Mouse (Mus musculus): ENCODE measurements around the gene F12.
A peak's percentile ranks its signal among the peaks of the same experiment; 100 is the strongest.

Gene F12

DNA sequence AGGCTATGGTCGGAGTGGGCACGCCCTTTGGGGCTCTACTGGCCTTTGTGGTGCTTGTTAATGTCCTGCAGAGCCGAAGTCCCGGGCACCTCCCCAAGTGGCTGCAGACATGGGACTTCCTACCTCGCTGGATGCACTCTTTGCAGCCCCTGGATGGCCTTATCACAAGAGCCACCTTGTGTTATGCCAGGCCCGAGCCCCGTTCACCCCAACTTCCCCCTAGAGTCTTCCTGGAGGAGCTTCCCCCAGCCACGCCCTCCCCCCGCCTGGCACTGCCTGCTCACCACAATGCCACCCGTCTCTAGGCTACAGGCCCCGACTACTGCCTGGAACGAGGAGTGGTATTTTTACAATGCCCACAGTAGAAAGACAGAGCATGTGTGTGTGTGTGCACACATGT, 13.3 kb downstream of the F12 start:
- no peak for DNase-seq (ENCODE audit: low read depth)

DNA sequence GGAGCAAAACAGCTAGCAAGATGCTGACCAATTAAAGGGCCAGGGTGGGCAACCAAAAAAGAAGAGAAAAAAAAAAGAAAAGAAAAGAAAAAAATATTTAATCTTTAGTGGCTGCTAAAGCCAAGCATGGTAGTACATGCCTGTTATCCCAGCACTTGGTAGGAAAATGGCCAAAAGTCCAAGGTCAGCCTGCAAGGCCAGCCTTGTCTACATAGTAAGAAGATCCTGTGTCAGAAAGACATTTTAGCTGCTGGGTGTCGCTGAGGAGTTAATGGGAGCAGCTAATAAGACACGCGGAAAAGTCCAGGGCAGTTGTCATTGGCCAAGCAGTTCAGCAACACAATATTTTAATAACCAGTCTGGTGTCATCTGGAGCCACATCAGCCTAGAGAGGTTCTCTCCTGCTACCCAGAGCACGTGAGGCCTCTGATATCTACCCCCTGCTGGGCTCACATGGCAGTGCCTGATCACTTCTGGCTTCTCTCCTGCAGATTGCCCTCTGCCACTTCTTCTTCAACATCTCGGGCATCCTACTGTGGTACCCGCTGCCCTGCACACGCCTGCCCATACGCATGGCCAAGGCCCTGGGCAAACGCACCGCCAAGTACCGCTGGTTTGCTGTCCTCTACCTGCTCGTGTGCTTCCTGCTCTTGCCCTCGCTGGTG, 13.8 kb downstream of the F12 start:
- no peak for DNase-seq (ENCODE audit: low read depth)

DNA sequence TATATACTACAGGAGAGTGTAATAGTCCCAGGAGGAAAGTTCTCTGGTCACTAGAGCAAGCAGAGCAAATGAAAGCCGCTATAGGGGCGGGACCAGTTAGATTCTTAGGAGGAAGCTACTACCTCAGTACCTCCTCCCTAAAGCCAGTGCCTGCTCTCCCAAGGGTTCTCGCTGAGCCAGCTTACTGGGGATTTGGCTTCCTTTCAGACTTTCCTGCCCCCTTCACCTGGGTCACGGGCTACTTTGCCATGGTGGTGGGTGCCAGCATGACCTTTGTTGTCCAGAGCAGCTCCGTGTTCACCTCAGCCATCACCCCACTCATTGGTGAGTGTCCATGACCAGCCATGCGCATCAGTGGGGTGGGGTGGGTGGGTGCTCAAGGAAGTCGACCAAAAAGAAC, 14.8 kb downstream of the F12 start:
- DNase-seq (ENCODE audit: low read depth): no peak

DNA sequence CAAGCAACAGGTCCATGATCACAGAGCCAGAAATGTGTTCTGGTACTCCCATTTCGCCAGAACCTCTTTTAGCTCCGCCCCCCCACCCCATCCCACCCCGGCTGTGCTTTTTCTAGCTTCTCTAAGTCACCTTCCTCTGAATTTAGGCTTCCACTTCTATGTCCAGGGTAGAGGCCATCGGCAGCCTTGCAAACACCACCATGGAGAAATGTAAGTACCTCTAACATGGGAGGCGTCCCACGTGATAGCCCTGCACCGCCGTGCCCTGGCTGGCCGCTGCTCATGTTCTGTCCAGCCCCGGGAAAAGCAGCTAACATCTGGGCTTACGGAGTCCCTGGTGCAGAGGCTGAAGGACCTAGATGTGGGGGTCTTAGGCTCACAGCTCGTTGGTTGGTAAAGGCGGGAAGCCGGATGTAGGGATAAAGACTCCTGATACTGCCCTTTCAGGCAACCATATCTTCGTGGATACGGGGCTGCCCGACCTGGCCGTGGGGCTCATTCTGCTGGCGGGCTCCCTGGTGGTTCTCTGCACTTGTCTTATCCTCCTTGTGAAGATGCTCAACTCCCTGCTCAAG, 18.0 kb downstream of the F12 start:
- DNase-seq (ENCODE audit: low read depth): no peak

DNA sequence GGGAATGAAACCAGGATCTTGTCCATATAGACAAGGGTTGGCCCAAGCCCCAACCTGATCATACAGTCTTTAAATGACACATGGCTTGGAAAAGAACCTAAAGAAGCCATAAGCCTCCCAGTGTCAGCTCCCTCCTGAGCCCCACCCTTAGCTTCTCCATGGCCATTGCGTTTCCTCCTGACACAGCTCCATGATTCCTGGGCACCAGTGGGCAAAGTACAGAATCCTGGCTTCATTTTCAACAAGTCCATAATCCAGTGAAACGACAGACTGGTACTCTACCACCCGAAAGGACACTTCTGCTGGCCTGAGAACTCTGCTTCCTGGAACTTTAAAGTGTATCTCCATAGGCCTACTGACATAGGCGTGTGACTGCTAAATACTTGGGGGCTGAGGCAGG, 19.3 kb downstream of the F12 start:
- DNase-seq (ENCODE audit: low read depth): no peak

DNA sequence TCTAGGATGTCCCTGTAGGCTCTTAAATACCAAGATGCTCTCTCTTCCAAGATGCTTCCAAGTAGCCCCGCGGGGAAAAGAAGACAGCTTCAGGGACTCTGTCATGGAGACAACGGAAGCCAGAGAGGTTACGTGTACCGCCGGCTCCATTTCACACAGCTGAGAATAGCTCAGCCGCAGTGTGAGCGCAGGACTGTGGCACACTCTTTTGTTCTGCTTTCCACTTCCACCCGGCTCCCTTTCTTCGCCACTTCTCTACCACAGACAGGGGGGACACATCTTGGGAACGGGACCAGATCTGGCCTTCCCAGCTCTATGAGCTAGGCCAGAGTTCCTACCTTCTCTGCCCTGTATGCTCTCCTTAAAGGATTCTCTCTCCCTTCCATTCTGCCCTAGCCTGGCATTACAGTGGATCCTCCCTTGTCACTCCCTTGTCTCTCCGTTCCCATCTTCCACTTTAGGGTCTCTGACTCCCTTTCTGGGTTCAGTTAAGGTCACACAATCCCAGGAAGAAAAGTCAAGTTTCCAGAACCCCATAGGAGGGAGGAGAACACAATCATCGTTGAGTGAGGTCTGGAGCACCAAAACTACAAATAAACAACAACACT, 20.7 kb downstream of the F12 start:
- no peak for DNase-seq (ENCODE audit: low read depth)

DNA sequence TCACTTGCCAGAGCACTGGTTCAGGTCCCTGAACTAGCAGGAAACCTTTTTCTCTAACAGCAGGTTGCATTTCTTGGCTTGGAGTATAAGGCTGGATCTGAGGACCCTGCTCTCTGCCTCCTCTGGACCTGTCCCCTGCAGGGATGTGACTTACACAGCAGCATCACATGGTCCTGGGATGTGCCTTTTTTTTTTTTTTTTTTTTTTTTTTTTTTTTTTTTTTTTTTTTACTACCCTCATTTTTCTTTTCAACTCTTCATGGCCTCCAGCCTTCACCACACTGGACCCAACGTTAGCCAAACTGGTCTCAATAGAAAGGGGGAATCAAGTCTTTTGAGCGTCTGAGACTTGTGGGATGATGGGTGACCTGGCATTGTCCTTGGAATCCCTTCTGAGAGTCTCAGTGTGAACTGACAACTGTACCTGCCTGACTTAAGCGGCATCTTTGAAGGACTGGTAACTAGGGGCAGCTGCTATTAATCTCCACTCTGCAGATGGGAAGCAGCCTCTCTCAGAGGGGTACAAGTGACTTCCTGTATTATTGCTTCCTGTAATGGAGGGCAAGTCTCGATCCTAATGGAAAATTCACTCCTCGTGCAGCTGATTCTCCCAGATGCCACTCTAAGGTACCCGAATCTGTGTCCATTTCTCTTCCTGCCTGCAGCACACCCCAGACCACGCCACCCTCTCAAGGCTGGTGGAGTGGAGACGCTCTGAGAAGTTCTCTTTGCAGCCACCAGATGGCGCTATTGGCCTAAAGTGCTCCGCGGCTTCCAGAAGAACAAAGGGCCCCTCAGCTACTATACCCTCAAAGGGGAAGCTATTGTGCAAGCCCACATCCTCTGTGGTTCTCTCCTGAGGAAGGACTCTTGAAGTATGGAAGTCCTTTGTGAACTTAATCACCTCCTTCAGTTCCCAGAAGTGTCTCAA, 21.5 kb downstream of the F12 start:
- DNase-seq (ENCODE audit: low read depth): peak; percentile 47

DNA sequence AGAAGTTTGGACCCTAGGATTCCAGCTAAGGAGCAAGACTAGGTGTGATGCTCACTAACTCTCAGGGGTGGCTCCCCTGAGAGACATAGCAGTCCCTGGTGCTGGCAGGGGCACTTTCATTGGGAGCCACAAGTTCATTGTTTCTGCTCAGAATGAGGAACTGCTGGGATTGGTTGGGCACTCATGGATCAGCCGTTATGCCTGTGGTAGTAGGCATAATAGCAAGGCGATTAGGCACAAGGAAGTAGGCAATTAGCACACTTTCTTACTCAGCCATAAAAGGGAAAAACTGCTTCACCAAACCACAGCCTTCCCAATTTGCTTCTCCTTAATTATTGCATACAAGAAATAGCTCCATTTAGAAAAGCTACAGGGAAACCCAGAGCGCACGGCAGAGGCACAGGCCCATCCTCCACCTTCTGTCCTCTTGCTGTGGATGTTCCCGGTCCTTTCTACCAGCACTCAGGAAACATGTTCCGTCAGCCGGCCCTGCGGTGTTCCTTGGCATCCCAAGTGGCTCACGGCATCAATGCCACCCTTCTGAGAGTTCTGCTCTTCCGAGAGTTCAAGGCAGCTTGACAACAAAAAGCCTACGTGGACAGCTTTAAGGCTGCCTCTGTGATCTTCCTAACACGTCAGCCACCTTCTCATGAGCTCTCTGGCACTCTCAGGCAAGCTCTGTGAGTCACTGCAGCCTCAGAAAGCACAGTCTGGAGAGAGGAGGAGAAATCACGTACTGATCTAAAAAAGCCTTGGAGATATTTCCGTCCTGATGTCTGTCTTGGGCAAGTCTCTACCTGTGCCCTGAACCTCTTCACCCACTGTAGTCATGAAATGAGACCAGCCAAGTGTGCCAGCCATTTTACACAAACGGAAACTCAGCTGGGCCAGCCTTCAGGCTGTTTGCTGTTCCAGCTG, 22.4 kb downstream of the F12 start:
- DNase-seq (ENCODE audit: low read depth): no peak

DNA sequence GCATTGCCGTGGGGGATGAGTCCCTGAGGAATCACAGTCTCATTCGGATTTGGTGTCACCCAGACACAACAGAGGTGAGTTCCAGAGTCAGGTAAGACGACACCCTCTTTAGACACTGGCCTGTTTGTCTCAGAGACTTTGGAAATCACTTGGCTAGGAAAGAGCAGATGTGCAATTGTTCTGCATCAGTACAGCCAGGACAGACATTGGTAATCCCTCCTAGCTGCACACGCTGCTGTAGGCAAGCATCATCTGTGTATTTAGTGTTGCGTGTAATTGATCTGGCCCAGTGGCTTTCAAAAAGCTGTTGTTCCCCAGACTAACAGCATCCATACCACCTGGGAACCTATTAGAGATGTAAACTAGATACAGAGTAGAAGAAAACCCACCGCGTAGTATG, 23.3 kb downstream of the F12 start:
- no peak for DNase-seq (ENCODE audit: low read depth)

DNA sequence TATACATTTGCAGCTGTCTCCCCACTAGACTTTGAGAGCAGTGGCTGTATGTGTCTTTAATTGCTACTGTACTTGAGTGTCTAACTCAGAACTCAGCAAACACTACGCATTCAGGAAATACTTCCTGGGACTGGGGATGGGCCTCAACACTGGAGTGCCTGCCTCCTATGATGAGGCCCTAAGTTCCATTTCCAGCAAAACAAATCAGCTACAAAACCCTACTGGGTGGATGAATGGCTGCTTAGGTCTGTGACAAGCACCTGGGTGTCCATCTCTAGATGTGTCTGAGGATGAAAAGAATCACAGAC, 26.6 kb downstream of the F12 start:
- no peak for DNase-seq (ENCODE audit: low read depth)

DNA sequence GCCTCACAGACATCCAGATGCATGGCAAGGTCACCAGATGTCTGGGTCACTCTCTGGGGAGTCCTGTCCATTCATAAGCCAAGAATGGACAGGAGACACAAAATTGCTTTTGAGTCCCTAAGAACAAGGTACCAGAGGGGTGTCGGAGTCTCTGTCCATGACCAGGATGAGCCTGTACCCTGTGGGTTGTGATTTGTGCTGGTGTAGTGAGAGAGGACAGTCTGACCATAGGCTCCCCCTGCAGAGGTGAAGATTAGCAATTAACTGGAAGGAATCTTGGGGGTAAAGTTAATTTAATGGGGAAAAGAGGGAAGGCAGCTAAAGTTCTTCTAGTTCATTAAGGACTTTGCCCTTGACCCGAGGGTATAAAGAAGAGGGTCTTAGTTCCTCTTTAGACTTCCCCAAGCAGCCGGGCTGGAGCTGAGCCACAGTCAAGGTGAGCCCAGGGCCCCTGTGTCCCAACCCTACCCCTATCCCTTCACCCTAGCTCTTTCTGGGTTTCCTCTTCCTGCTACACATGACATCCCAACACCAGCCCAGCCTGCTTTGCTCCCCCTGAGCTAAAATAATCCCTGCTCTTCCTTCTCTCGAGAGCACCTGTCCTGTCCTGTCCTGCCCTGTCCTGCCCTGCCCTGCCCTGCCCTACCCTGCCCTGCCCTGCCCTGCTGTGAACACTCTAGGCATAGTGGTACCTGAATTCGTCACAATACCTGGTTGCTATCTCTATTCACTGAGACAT, 27.1 kb downstream of the F12 start:
- no peak for DNase-seq (ENCODE audit: low read depth)

DNA sequence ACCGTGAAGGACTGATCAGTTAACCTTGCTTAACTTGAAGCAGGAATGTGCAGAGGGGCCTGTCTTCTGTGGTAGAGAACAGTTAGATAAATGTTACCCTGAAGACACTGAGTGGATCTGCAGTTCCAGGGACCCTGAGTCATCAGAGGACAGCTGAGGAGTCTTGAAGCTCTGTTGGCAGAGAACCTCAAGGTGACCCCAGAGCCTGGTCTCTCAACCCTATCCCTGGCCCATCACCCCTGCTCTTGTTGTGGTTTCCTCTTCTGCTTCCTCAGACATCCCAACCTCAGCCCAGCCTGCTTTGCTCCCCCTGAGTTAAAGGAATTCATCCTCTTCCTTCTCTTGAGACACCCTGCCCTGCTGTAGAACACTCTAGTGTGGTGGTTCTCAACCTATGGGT, 28.5 kb downstream of the F12 start, which contains the start of gene Slc34a1:
Gene Slc34a1 (plus strand): TSS at position 100 of the 400 bp plus-strand sequence.
- DNase-seq (ENCODE audit: low read depth): no peak

DNA sequence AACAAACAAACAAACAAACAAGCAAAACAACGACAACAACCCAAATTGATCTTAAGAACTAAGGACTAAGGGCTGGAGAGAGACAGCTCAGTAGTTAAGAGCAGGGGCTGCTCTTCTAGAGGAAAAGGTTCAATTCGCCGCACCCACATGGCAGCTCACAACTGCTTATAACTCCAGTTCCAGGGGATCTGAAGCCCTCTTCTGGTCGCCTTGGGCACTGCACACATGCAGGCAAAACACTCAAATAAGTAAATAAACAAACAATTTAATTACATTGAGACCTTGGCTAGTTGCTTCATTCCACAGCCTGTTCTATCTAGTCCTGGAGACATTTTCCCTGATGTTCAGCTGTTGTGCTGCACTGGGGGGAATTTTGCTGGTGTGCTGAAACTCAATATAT, 33.7 kb downstream of the F12 start:
- peak; percentile 31 for DNase-seq (ENCODE audit: low read depth)

DNA sequence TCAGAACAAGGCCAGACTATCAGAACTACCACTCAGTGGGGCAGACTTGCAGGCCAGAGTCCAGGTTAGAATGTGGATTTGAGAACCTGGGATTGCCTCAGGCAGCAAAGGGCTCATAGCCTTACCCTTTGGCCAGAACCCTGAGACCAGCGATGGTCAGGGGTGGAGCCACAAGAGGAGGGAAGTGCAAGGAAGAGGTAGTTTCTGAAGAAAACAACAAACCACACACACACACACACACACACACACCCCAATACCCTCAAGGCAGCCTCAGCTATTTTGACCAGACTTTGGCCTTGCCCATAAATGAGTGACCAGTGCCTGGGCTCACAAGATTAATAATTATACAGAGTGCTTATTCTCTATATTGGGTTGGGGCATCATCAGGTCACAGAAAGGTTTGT, 35.0 kb downstream of the F12 start:
- DNase-seq (ENCODE audit: low read depth): no peak

DNA sequence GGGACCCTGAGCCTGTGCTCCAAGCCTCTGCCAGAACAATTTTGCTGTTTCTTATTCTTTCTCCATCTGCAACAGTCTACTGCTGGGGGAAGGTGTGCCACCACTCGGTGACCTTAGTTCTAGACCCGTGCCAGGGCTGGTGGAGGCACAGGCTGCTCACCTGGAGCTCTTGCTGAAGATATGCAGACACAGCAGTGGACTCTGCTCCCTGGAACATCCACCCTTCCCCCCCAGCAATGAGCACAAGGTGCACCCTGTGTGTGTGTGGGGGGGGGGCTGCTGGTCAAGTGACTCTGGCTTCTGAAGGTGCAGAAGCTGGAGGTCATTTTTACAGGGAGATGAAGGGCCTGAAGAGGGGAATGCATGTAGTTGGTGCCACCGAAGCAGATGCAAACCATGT, 35.9 kb downstream of the F12 start:
- DNase-seq (ENCODE audit: low read depth): no peak

DNA sequence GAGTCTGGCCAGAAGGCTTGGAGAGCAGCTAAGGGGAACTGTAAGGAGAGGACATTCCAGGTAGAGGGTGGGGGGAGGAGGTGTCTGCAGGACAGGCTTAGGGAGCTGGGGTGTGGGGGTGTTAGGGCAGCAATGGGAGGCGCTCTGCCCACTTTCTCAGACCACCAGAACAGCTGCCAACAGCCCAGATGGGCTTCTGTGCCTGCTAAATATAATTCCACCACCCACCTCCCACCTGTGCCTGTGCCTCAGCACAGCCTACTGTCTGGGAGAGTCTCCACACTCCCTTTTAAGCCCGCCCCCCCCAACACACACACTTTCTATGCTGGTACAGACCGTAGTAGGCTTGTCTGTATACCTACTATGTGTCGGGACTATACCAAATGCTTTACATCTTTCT, 44.8 kb downstream of the F12 start:
- DNase-seq (ENCODE audit: low read depth): no peak

DNA sequence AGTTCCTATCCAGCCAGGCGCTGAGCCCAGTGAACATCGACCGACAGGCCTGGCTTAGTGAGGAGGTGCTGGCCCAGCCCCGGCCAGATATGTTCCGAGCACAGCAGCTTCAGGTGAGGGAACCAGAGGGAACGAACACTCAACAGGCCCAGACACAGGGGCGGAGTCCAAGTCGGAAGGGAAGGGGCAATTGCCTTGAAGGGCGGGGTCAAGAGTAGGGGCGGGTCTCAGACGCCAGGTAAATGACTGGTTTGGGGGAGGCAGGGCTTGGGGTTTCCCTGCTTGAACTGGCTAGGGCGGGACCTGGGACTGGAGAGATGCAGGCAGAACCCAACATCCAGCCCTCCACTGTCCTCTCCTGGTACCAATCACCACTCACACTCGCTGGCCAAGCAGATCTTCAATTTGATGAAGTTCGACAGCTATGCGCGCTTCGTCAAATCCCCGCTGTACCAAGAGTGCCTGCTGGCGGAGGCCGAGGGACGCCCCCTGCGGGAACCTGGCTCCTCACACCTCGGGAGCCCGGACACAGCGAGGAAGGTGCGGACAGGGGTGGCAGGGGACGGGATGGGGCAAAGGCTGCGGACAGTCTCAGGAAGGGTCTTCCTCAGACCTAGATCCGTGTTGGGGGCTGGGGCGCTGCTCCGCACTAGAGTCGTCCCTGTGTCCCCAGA, 47.5 kb downstream of the F12 start:
- DNase-seq (ENCODE audit: low read depth): no peak

DNA sequence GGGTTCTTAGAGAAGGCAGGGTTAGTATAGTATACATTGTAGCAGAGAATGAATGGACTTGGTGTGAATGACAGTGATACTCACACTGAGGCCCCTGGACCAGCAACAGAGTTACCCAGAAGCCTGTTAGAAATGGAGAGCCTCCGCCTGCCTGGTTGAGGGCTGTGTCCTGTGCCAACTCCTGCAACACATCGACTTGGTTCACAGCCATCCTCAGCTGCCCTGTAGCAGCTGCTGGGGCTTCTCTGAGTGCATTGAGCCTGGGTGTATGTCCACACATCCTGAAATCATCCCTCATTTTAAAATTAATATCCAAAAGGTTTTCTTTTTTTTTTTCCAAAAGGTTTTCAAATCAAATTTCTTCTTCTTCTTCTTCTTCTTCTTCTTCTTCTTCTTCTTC, 50.7 kb downstream of the F12 start:
- no peak for DNase-seq (ENCODE audit: low read depth)

DNA sequence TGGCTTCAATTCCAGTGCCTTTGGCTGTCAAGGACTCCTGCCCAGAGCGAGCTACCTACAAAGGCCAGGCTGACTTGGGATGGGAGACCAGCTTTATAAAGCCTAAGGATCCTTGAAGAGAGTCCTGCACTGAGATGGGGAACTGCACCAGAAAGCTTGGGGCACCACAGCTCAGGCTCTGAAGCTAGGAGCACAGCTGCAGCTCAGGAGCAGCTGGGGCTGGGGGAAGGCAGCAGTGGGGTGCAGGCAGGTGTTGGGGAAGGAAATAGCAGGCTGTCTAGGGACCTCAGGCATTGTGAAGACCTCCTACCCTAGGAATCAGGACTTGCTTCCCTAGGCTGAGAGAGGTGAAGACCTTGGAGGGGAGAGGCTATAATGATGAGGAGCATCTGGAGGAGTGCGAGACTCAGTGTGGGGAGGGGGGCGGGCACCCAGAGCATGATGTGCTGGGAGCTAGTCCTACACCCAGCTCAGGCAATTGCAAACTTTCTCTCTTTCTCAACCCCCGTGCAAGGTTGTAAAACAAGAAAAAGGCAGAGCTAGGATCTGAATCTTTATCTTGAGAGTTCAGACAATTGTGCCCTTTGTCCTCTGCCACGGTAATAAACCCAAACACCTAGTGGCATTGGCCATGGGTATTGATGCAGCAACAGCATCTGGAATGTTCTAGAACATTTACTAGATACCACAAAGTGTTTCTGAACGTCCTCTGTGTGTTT, 52.2 kb downstream of the F12 start:
- DNase-seq (ENCODE audit: low read depth): no peak

DNA sequence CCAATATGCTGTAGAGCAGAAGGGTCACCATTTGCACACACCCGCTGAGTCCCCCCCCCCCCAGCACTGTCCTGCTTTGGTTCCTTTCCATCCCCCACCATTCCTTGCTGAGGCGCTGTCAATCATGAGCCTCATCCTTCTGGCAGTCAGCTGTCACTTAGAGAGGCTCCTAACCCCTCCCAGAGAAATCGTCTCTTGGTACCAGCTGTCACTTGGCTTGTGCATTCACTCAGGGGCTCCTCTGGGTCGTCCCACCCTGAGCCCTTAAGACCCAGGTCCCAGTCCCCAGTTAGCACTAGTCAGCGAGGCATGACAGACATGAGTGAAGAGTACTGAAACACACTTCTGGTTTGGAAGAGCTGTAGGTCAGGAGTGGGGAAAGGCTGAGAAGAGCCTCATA, 54.9 kb downstream of the F12 start:
- no peak for DNase-seq (ENCODE audit: low read depth)

Measured in c-Kit-positive CD71-positive TER-119-negative erythroid progenitor cells, embryonic 14.5 days (primary cell).